Mouse (Mus musculus): ENCODE results near the gene Adamts16. TPM values are rescaled to one million over a fixed set of nuclear protein-coding genes. Genes with fewer than 3 reads are reported as not detected.
A peak's percentile ranks its signal among the peaks of the same experiment; 100 is the strongest.
"Not testable (repeated sequence)": the region's sequence is repeated elsewhere in the genome, so short reads cannot be mapped to it uniquely, and the experiment has no call there.

Gene Adamts16
- total RNA-seq (2021), result 1 to 10 TPM; 5.5 to 5.7 TPM
- long read RNA-seq, experiment 1, full-length matches to known transcripts, result 1 of 4 reads
- long read RNA-seq, experiment 1, partial matches to known transcripts, result 0 of 4 reads
- long read RNA-seq, experiment 1, other reads (novel, unspliced or antisense), result 3 of 4 reads
- long read RNA-seq, experiment 2, partial matches to known transcripts, result 1 of 3 reads
- long read RNA-seq, experiment 2, other reads (novel, unspliced or antisense), result 2 of 3 reads

DNA sequence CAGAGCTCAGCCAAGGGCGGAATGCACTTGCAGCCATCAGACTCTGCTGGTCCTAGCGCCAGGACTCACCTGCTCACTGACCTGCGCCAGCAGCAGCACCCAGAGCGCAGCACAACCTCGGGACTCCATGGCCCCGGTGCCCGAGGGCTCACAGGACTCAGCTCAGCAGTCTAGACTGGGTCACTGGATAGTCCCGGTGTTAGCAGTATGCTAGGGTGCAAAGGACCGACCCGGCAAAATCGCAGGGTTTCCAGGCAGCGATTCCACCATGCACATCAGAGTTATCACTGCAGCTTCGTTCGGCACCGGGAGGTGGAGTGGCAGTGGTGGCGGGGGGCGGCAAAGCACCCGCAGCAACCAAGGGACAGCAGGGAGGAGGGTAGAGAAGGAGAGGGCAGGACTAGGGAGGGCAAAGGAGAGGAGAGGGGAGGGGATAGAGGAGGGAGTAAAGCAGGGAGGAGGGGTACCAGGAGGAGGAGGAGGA lies at the start of gene Adamts16:
Gene Adamts16, minus strand, starts transcription at position 391 of the 484 bp plus-strand sequence.
- Histone ChIP-seq H3K27ac (peak within 1 kb of the TSS; percentile 84), H3K4me3 (peak within 1 kb of the TSS; percentile 59)
- DNase-seq (ENCODE audit: extremely low spot score in 1 of 2, low spot score in 2 of 2), result peak; percentile 19 to 22
- intact Hi-C loops (cut with DNase I), result loop anchor here (5.0 kb wide), 1 partner anchor 74 kb away; no protein-coding TSS in a partner anchor
- TF ChIP-seq CTCF (IDR thresholded peaks at IDR 0.05), result no peak; the same call in none of the 2 replicates

DNA sequence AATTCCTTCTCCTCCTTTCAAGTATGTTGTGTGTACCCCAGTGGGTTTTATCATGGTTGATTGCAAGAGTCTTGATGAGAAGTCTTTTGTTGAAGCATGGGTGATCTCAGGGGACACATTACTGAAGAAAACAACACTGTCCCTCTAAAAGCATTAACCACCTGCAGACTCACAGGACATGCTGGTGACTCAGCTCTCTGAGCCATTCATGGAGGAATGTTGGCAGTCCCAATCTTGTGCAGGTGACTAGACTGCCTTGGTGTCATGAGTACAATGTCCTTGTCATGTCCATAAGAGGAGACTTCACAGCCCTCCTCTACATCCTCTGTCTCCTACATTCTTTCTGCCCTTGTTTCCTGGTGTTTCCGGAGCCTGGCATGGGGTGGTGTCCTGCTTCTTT lies 45.5 kb upstream of the Adamts16 start:
- intact Hi-C loops (cut with DNase I), result no loop called here
- no peak for TF ChIP-seq CTCF (IDR thresholded peaks at IDR 0.05)

DNA sequence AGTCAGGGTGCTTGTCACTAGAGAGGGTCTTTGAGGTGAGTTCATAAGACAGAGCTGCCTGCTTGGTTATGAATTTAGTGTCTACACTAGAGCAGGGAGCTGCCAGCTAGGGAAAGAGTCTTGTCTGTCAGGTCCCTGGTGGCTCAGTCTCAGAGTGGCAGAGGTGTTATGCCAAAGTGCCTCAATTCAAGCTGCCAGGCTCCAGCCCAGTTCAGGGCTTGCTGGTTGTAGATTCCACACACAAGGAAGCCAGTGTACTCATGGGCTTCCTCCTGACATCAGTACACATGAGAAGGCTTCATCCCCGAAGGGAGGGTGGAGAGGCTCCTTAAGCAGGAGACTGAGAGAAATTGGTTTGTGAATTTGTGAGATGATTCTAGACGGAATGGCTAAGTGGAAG lies 43.4 kb upstream of the Adamts16 start:
- intact Hi-C loops (cut with DNase I), result no loop called here
- Histone ChIP-seq H3K4me3 (no peak overlapping the region), H3K27ac (peak overlapping the region; percentile 36; the same call in 1 of the 2 replicates)
- no peak for TF ChIP-seq CTCF (IDR thresholded peaks at IDR 0.05)
- no peak for DNase-seq (ENCODE audit: extremely low spot score in 1 of 2, low spot score in 2 of 2)

More for the DNA sequence above, 45.5 kb upstream of the Adamts16 start:
- Histone ChIP-seq H3K27ac (no peak overlapping the region), H3K4me3 (no peak overlapping the region)
- no peak for DNase-seq (ENCODE audit: extremely low spot score in 1 of 2, low spot score in 2 of 2)

DNA sequence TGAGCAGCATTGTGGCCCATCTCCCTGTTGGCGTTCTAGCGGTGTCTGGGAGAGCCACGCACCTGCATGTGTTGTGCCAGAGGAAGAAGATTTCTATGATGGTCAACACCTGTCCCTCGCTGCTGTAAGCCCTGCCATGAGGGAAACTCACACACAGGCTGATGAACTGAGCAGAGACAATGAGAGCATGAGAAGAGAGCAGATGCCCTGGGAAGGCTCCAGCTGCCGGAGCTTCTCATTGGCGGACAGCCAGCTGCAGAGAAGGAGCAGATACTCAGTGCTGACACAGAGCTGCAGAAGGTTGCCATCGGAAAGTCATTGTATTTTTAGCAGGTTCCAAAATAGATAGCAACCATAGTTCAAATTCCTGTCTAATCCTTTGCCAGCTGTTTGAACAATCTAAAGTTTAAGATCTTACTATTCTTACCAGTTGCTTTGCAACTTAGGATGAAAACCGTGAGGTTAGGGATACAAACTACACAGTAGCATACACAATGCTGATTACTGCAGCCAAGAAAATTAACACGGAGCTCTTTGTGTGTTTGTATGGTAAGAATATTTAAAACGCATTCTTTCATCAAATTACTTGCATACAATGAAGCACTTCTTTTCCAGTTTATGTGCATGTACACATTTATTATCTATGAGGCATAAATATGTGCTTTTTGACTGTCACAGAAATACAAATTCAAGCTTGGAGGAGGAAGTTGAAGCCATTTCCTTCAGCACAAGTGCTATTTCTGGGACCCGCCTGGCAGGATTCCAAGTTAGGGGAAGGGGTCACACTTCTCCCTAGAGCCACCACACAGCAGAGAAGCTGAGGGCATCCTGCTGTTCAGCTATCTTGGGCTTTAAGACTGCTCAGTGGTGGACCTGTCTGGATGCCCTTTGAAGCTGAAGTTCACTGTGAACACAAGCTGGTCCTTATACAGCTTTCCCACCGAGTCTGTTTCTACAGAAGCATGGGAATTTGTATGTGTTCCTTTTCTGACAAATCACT lies 42.6 kb upstream of the Adamts16 start:
- peak; percentile 53 to 66 for DNase-seq (ENCODE audit: extremely low spot score in 1 of 2, low spot score in 2 of 2)
- no peak for TF ChIP-seq CTCF (IDR thresholded peaks at IDR 0.05)
- intact Hi-C loops (cut with DNase I), result no loop called here
- H3K27ac ChIP-seq, result peak overlapping the region; percentile 36; the same call in 1 of the 2 replicates
- H3K4me3 ChIP-seq, result no peak overlapping the region

DNA sequence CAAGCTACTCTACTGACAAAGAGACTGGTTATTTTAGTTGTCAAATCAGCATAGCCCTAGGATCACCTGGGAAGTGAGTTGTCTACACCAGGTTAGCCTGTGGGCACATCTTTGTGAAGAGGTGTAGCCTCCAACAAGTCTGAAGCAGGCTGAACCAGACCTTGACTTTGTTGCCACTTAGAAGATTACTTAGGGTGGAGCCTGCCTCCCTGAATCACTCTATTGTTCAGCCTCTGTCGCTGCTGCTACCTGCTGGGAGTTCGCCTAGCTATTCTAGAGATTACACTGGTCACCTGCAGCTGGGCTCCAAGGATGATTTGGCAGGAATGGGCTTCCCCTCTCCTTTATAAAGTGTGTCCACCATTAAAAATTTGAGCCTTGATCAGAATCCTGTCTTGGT lies 38.4 kb upstream of the Adamts16 start:
- H3K27ac ChIP-seq; DNase-seq (ENCODE audit: extremely low spot score in 1 of 2, low spot score in 2 of 2); intact Hi-C loops (cut with DNase I); H3K4me3 ChIP-seq: not testable (repeated sequence)

DNA sequence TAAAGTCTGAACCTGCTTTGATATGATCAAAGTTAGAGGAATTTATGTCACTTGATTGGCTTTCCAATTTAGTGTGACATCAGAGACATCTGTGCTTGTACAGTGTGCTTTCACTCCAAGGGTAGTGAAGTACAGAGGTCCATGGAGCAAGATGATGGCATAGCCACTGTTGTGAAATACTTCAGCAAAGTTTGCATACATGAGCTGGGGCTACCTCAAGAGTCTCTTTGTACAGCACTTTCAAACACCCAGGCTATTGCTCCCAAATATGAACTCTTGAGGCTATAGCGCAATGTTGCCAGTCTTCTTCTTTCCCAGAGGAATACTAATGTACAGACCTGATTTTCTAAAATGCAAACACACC lies 35.9 kb upstream of the Adamts16 start:
- H3K27ac ChIP-seq, result no peak overlapping the region
- intact Hi-C loops (cut with DNase I), result no loop called here
- H3K4me3 ChIP-seq, result no peak overlapping the region
- no peak for DNase-seq (ENCODE audit: extremely low spot score in 1 of 2, low spot score in 2 of 2)
- no peak for TF ChIP-seq CTCF (IDR thresholded peaks at IDR 0.05)

DNA sequence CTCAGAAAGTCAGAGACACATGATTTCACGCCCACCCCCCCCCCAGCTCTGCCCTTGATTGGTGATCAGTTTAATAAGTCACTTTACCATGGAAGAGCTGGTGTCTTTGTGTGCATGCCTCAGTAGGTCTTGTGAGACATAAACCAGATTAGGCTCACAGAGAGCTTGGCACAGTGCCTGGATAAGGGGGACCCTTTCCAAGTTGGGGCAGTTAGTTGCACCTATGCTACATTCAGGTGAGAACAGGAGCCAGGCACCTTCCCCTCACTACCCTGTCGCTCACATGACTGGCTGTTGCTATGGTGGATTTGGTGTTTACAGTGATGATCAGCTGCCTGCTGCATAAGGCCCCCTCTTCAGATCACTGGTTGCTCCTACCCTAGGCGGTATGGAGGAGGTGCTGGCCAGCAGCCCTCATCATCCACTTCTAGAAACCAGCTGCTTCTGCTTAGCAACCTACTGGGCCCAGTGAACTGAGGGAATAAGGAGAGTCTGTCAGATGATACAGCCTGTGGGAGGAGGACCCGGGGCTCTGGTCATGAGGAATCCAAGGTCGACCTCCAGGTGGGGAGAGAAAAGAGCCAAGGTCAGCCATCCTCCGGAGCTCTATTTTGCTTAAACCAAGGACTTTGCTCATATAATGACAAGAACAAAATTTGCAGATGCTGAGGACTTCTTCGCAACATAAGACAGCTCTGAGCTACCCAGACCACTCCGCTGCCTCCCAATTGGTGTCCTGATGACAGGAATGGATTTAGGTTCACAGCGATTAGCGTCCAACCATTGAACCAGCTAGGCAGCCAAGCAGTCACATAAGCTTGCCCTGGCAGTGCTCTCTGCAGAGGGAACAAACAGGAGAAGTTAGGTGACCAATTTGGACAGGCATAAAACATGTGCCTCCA lies 35.3 kb upstream of the Adamts16 start:
- Histone ChIP-seq H3K4me3 (no peak overlapping the region), H3K27ac (no peak overlapping the region)
- intact Hi-C loops (cut with DNase I), result no loop called here
- TF ChIP-seq CTCF (IDR thresholded peaks at IDR 0.05), result no peak
- no peak for DNase-seq (ENCODE audit: extremely low spot score in 1 of 2, low spot score in 2 of 2)

DNA sequence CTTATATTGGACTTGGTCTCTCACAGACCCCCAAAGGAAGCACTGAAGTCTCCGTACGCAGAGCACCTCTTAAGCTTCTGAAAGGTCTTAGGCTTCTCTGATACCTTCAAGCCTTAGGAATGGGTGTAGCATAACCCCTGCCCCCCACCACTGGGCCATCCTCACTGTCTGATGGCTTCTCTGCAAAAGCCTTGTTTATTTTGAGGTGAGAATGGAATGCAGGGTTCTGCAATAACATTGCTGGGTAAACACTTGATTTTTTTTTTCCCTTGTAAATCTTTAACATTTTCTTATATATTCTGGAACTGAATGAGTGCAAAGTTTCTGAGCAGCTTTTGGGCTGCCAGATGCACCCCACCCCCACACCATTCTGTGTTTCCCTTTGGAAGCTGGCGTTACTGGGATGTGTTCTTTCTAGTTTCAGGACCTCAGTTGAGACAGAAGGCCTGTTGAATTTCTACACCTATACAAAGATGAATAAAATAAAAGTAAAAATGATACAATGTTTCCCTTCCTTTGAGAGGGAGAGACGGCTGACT lies 33.9 kb upstream of the Adamts16 start:
- Histone ChIP-seq H3K4me3 (no peak overlapping the region), H3K27ac (no peak overlapping the region)
- intact Hi-C loops (cut with DNase I), result no loop called here
- no peak for TF ChIP-seq CTCF (IDR thresholded peaks at IDR 0.05)
- DNase-seq (ENCODE audit: extremely low spot score in 1 of 2, low spot score in 2 of 2), result no peak

DNA sequence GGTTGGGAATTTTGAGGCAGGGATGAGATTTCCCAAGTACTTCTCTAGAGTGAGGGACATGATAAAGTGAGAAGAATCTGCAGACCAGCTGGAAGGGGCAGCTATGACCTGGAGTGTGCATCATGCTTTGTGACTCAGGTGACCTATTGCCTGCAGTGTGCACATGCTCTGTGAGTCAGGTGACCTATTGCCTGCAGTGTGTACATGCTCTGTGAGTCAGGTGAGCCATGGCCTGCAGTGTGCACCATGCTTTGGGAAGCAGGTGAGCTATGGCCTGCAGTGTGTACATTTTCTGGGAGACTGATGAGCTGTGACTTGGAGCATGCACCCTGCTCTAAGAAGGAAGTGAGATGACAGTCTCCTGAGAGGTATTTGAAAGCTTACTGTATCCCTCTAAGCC lies 33.1 kb upstream of the Adamts16 start:
- Histone ChIP-seq H3K4me3 (no peak overlapping the region), H3K27ac (no peak overlapping the region)
- TF ChIP-seq CTCF (IDR thresholded peaks at IDR 0.05), result no peak
- intact Hi-C loops (cut with DNase I), result no loop called here
- DNase-seq (ENCODE audit: extremely low spot score in 1 of 2, low spot score in 2 of 2), result no peak

DNA sequence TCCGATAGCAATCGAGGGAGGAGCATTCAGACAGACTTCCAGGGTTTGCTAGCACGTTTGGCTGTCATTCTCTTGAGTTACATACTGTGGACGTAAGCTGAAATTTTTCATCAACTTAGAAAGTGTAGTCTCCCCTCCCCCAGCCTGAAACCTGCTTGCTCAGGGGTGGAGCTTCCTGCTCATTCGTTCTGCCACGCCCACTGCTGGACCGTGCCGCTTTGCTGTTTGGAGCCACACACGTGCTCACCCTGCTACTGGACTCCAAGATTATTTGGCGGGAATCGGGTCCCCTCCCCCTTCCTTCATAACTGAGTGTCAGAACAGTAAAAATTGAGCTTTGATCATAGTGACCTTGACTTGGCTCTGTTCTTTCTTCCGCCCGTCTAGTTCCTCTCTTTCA lies 32.2 kb upstream of the Adamts16 start:
- intact Hi-C loops (cut with DNase I); H3K4me3 ChIP-seq; H3K27ac ChIP-seq; DNase-seq (ENCODE audit: extremely low spot score in 1 of 2, low spot score in 2 of 2): not testable (repeated sequence)

DNA sequence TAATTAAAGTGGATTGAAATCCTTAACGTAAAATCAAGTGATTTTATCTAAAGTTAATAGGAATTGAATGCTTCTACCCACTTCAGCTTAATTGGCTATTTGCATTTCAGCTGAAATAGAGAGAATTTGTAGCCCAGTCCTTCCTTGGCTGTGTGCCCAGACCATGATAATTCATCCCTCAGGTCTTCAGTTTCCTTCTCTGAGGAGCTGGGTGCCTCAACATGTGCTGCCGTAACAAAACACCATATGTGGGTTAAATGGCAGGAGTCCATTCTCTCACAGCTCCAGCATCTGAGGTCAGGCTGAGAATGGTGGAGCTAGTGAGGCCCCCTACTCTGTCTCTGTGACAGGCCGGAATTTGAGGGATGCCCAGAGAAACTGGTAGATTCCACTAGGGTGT lies 29.4 kb upstream of the Adamts16 start:
- no peak for DNase-seq (ENCODE audit: extremely low spot score in 1 of 2, low spot score in 2 of 2)
- no peak for TF ChIP-seq CTCF (IDR thresholded peaks at IDR 0.05)
- Histone ChIP-seq H3K4me3 (no peak overlapping the region), H3K27ac (no peak overlapping the region)
- intact Hi-C loops (cut with DNase I), result no loop called here

All from left cerebral cortex, adult 2 months (tissue).